Mouse (Mus musculus): ENCODE results near the gene Drg1.

The Drg1 gene

GRCm38 (mm10) chr11:3266079-3266685 is at the start of gene Drg1:
Gene Drg1, minus strand, starts transcription at chr11:3266415.
- DNase-seq (ENCODE audit: low read depth, low spot score): peak; percentile 91

- DNase-seq (ENCODE audit: low read depth, low spot score): peak; percentile 78
These were observed 47.9 kb upstream of the Drg1 start for GRCm38 (mm10) chr11:3314148-3314547.

- DNase-seq (ENCODE audit: low read depth, low spot score): no peak
These were observed 47.1 kb upstream of the Drg1 start for GRCm38 (mm10) chr11:3313294-3313693.

DNA sequence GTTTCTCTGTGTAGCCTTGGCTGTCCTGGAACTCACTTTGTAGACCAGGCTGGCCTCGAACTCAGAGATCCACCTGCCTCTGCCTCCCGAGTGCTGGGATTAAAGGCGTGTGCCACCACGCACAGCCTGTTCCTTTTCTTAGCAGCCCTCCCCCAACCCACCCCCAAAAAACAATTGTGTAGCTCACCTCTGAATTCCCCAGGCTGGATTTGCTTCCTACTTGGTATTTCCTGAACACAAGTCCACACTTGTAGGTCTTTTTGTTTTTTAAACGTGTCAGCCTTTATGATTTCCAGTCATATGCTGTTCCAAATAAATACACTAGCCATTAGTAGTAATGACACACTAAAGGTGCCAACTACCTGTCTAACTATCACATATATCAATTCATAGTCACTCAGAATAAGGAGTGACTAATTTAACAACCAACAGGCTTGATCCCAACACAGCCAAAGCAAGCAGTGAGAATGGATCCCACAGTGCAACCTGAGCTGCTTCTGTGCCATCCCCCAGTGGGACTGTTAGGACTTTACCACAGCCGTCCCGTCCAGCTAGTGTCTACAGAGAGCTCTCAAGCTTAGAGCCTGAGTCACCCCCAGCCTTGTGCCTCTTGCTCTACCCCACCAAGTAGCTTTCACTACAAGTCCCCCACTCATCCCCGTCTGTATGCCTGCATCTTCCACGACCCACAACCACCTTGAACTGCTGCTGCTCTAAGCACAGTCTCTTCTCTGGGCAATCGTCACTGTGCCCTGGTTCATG is 45.6 kb upstream of the Drg1 start:
- no peak for DNase-seq (ENCODE audit: low read depth, low spot score)

- no peak for DNase-seq (ENCODE audit: low read depth, low spot score)
These were observed 44.8 kb upstream of the Drg1 start for GRCm38 (mm10) chr11:3310789-3311585.

DNA sequence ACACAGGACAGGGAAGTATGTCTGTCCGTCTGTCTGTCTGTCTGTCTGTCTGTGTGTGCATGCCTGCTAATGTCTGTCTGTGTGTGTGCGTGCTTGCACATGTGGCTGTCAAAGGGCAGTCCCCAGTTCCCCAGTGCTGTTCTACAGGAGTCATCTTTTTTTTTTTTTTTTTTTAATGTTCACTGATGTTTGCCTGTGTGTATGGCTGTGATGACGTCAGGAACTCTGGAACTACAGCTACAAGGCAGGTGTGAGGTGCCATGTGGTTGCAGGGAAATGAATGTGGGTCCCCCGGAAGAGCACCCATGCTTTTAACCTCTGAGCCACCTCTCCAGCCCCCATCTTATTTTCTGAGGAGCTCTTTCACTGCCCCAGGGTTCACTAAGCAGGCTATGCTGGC is 43.7 kb upstream of the Drg1 start:
- DNase-seq (ENCODE audit: low read depth, low spot score): no peak

DNA sequence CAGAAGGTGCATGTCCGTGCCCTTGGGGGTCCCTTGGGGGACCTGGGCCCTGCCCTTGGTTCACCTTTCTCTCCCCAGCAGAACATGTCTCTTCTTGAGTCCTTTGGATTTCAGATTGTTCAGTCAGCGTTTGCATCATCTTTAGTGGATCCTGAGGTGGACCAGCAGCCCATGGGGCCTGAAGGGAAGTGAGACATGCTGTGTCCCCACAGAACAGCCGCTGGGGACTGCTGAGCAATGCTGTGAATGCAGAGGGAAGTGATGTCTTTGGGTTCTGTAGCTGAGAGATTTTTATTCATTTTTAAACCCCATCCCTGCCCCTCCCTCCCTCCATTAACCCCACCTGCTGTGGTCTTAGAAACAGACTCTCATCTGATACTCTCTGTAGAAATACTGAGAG is 41.7 kb upstream of the Drg1 start:
- DNase-seq (ENCODE audit: low read depth, low spot score): no peak

DNA sequence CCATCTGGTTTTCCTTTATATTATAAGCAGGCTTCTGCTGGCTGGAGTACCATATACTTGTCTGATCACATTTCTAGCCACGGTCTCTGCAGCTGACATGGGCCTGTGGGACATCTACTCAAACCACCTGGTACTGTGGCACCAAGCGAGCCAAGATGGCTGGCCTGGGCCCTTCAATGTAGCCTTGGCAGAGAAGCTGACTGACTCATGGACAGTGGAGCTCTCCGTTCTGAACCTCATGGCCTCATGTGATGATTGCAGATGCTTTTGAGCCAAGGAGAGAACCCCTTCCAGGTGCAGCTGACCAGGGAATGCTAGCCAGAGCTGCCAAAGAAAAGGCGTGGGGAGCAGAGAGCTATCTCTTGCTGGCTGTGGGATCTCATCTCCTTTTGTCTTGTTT is 39.6 kb upstream of the Drg1 start:
- no peak for DNase-seq (ENCODE audit: low read depth, low spot score)

GRCm38 (mm10) chr11:3302792-3303191 is 36.6 kb upstream of the Drg1 start:
- DNase-seq (ENCODE audit: low read depth, low spot score): no peak

DNA sequence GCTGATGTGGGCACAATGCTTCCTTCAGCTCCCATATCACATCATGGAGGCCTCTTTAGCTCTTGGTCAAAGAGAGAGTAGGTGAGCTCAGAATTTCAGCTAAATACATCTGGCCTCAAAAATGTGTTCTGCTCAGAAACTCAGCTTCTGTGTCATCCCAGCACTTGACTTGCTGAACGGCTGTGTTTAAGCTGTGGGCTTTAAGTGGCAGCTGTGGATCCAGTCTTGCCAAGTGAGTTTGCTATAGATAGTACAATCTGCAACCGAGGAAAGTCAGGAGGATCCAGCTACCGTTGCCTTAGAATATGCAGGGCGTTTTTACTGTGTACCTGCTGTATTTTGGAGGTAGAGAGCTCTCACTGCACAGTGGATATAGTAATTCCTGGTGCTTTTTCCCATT is 36.2 kb upstream of the Drg1 start:
- no peak for DNase-seq (ENCODE audit: low read depth, low spot score)

DNA sequence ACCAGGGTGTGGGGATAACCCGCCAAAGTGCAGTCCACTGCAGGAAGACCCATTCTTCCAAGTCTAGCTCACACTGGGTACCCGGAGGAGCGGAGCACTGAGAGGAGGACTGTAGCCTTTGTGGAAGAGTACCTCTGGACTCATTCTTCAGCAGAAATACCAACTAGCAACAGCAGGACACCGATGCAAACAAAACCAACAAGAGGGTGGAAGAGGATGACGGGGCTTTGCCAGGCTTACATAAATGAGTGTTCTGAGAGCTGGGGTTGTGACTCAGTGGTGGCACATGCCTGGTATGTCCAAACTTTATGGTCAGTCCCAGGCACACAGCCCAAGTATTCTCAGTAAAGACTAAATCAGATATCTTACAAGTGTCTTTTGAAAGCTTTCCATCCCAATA is 34.9 kb upstream of the Drg1 start:
- peak; percentile 61 for DNase-seq (ENCODE audit: low read depth, low spot score)

- DNase-seq (ENCODE audit: low read depth, low spot score): no peak
These were observed 32.6 kb upstream of the Drg1 start for GRCm38 (mm10) chr11:3298813-3299185.

GRCm38 (mm10) chr11:3297871-3298812 is 31.9 kb upstream of the Drg1 start:
- DNase-seq (ENCODE audit: low read depth, low spot score): peak; percentile 45

DNA sequence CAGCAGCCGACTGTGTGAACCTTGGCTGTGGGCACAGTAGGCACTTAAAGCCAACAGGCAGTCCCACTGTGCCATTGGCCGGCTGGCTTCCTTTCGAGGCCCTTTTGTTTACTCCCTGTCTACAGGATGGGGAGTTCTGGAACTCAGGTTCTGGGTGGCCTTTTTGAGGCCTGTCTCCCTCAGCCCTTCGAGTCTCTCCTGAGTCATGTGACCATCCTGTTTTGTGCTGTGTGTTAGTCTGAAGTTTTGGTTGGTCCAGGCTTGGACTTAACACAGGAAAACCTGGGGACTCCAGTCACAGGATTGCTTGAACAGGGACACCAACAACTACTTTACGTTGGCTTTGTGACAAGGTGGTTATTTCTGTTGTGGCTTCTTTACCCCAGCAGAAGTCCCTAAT is 29.8 kb upstream of the Drg1 start:
- no peak for DNase-seq (ENCODE audit: low read depth, low spot score)

DNA sequence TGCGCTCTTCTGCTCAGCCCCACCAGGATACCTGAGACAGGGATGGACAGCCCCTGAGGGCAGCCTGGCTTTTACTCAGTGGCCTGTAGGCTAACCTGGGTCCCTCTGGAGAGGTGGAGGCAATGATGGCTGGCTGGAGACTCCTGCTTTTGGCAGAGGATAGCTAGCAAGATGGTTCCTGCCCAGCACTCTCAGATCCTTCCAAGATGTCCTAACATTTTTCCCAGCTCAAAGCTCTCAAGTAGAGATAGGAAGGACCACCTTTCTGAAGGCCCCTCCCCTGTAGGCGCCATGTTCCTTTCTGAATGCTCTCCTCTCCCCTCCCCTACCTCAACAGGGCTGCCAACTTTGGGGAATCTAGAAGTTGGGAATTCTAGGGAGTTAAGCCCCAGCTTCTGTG is 28.4 kb upstream of the Drg1 start:
- no peak for DNase-seq (ENCODE audit: low read depth, low spot score)

DNA sequence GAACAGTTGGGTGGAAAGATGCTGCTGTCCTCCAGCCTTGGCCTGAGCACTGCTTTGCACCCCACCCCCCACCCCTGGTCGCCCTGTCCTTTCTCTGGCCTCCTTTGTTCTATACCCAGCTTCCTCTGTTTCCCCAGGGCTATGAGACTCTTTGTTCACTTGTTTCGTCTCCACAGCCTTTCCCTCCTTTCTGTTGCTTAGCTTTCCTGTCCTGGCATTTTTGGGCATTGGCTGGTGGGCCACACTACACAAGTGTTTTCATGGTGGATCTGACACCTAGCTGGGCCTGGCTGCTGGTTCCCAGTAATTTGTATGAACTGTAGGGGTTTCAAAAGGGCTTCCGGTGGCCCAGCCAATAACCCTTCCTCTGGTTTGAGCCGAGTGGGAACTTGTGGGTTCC is 27.1 kb upstream of the Drg1 start:
- no peak for DNase-seq (ENCODE audit: low read depth, low spot score)

GRCm38 (mm10) chr11:3292711-3293249 is 26.6 kb upstream of the Drg1 start:
- no peak for DNase-seq (ENCODE audit: low read depth, low spot score)

GRCm38 (mm10) chr11:3292062-3292421 is 25.8 kb upstream of the Drg1 start:
- peak; percentile 46 for DNase-seq (ENCODE audit: low read depth, low spot score)

GRCm38 (mm10) chr11:3291311-3292061 is 25.3 kb upstream of the Drg1 start:
- no peak for DNase-seq (ENCODE audit: low read depth, low spot score)

DNA sequence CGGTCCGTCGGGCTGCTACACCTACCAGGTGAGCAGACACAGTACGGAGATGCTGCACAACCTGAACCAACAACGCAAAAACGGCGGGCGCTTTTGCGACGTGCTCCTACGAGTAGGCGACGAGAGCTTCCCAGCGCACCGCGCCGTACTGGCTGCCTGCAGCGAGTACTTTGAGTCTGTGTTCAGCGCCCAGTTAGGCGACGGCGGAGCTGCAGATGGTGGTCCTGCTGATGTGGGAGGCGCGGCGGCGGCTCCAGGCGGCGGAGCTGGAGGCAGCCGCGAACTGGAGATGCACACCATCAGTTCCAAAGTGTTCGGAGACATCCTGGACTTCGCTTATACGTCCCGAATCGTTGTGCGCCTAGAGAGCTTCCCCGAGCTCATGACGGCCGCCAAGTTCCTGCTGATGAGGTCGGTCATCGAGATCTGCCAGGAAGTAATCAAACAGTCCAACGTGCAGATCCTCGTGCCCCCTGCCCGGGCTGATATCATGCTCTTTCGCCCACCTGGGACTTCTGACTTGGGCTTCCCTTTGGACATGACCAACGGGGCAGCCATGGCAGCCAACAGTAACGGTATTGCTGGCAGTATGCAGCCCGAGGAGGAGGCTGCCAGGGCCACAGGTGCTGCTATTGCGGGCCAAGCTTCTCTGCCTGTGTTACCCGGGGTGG is 24.6 kb upstream of the Drg1 start:
- peak; percentile 51 for DNase-seq (ENCODE audit: low read depth, low spot score)
